Mouse (Mus musculus): ENCODE measurements around the gene Rhbdd2. TPM values are rescaled to one million over a fixed set of nuclear protein-coding genes. Genes with fewer than 3 reads are reported as not detected.

Rhbdd2 gene
- polyA plus RNA-seq, 2 experiments = 30.6 to 38.9 TPM

DNA sequence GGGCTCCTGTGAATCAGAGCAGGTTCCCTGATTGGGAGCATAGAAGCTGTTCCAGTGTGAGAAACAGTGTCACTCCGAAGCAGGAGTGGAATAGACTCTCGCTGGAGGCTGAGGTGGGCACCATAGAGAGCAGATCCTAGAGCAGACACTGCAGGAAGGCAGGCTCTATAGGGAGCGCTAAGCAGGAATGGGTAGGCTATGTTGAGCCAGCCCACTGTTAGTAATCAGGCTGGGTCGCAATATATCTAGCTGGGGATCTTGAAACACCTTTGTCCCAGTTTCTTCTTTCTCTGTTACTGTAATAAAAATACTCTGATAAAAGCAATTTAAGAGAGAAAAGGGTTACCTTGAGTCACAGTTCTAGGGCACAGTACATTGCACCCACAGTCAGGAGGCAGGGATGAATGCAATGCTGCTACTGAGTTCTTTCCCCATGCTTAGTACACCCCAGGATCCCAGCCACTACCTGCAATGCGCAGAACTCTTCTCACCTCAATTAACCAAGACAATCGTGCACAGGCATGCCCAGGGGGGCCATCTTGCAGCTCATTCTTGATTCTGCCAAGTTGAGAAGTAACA, 48.6 kb downstream of the Rhbdd2 start:
- TF ChIP-seq POLR2A (IDR thresholded peaks at IDR 0.05; ENCODE audit: borderline replicate concordance, extremely low read depth, insufficient read depth, insufficient read length) = no peak
- H3K27me3 ChIP-seq (ENCODE audit: control insufficient read depth, insufficient read depth, low read length) = no peaks in the 10 kb centered on the region
- H3K4me2 ChIP-seq (replicated peaks; ENCODE audit: low read depth, low read length, severe bottlenecking) = no peak overlapping the region
- no peak overlapping the region for H3K27ac ChIP-seq (replicated peaks; ENCODE audit: low read depth, low read length)
- ATAC-seq (ENCODE audit: low FRiP score, low read depth) (no peak), DNase-seq (ENCODE audit: low spot score) (no peak)
- no peaks in the 10 kb centered on the region for H3K36me3 ChIP-seq (ENCODE audit: control insufficient read depth, insufficient read depth, low read length)
- H3K4me1 ChIP-seq (ENCODE audit: control insufficient read depth, insufficient read depth, low read length) = no peaks in the 10 kb centered on the region
- H3K4me3 ChIP-seq (replicated peaks; ENCODE audit: low read length) = no peak overlapping the region
- 78% methylated on average over 6 of the region's 6 CpGs for WGBS
- no peak overlapping the region for H3K9ac ChIP-seq (ENCODE audit: low read depth, low read length, severe bottlenecking)
- no peaks in the 10 kb centered on the region for H3K9me3 ChIP-seq (ENCODE audit: control insufficient read depth, low read length)

DNA sequence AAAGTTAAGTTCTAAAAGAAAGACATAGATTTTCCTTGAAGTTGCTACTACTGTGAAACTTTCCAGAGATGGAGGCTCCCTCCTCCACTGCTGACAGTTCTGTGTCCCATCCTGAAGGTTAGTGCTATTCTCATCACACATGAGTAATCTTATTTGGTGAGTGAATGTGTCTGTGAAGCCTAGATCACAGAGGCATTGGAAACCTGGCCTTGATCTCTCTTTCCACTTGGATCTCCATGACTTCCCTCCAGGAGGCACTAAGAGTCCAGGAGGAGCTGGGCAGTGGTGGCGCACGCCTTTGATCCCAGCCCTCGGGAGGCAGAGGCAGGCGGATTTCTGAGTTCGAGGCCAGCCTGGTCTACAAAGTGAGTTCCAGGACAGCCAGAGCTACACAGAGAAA, 49.6 kb downstream of the Rhbdd2 start:
- Histone ChIP-seq H3K9me3 (ENCODE audit: control insufficient read depth, low read length) (no peaks in the 10 kb centered on the region), H3K27ac (replicated peaks; ENCODE audit: low read depth, low read length) (no peak overlapping the region), H3K4me3 (replicated peaks; ENCODE audit: low read length) (no peak overlapping the region), H3K4me2 (replicated peaks; ENCODE audit: low read depth, low read length, severe bottlenecking) (no peak overlapping the region), H3K4me1 (ENCODE audit: control insufficient read depth, insufficient read depth, low read length) (no peaks in the 10 kb centered on the region), H3K36me3 (ENCODE audit: control insufficient read depth, insufficient read depth, low read length) (no peaks in the 10 kb centered on the region), H3K27me3 (ENCODE audit: control insufficient read depth, insufficient read depth, low read length) (no peaks in the 10 kb centered on the region), H3K9ac (ENCODE audit: low read depth, low read length, severe bottlenecking) (no peak overlapping the region)
- 95% methylated on average over 5 of the region's 5 CpGs for WGBS
- DNase-seq (ENCODE audit: low spot score) (no peak), ATAC-seq (ENCODE audit: low FRiP score, low read depth) (no peak)
- TF ChIP-seq POLR2A (IDR thresholded peaks at IDR 0.05; ENCODE audit: borderline replicate concordance, extremely low read depth, insufficient read depth, insufficient read length) = no peak

GRCm38 (mm10) chr5:135682942-135683570, 50.6 kb downstream of the Rhbdd2 start:
- H3K9ac ChIP-seq (ENCODE audit: low read depth, low read length, severe bottlenecking) = no peak overlapping the region
- no peak overlapping the region for H3K4me3 ChIP-seq (replicated peaks; ENCODE audit: low read length)
- ATAC-seq (ENCODE audit: low FRiP score, low read depth) (no peak), DNase-seq (ENCODE audit: low spot score) (no peak)
- H3K4me1 ChIP-seq (ENCODE audit: control insufficient read depth, insufficient read depth, low read length) = no peaks in the 10 kb centered on the region
- no peak overlapping the region for H3K27ac ChIP-seq (replicated peaks; ENCODE audit: low read depth, low read length)
- H3K36me3 ChIP-seq (ENCODE audit: control insufficient read depth, insufficient read depth, low read length) = no peaks in the 10 kb centered on the region
- H3K27me3 ChIP-seq (ENCODE audit: control insufficient read depth, insufficient read depth, low read length) = no peaks in the 10 kb centered on the region
- TF ChIP-seq POLR2A (IDR thresholded peaks at IDR 0.05; ENCODE audit: borderline replicate concordance, extremely low read depth, insufficient read depth, insufficient read length) = no peak
- no peak overlapping the region for H3K4me2 ChIP-seq (replicated peaks; ENCODE audit: low read depth, low read length, severe bottlenecking)
- 89% methylated on average over 12 of the region's 12 CpGs for WGBS
- no peaks in the 10 kb centered on the region for H3K9me3 ChIP-seq (ENCODE audit: control insufficient read depth, low read length)

GRCm38 (mm10) chr5:135690401-135690800, 58.0 kb downstream of the Rhbdd2 start:
- no peaks in the 10 kb centered on the region for H3K36me3 ChIP-seq (ENCODE audit: control insufficient read depth, insufficient read depth, low read length)
- no peaks in the 10 kb centered on the region for H3K27me3 ChIP-seq (ENCODE audit: control insufficient read depth, insufficient read depth, low read length)
- no peak overlapping the region for H3K27ac ChIP-seq (replicated peaks; ENCODE audit: low read depth, low read length)
- peaks cover 18% of the 10 kb centered on the region for H3K4me1 ChIP-seq (ENCODE audit: control insufficient read depth, insufficient read depth, low read length)
- peak overlapping the region; percentile 94 for H3K4me2 ChIP-seq (replicated peaks; ENCODE audit: low read depth, low read length, severe bottlenecking)
- WGBS = 84% methylated on average over 5 of the region's 5 CpGs
- H3K9me3 ChIP-seq (ENCODE audit: control insufficient read depth, low read length) = no peaks in the 10 kb centered on the region
- no peak for TF ChIP-seq POLR2A (IDR thresholded peaks at IDR 0.05; ENCODE audit: borderline replicate concordance, extremely low read depth, insufficient read depth, insufficient read length)
- H3K9ac ChIP-seq (ENCODE audit: low read depth, low read length, severe bottlenecking) = peak overlapping the region; percentile 67; the same call in 1 of the 2 replicates
- no peak for DNase-seq (ENCODE audit: low spot score)
- H3K4me3 ChIP-seq (replicated peaks; ENCODE audit: low read length) = peak overlapping the region; percentile 65
- no peak for ATAC-seq (ENCODE audit: low FRiP score, low read depth)

DNA sequence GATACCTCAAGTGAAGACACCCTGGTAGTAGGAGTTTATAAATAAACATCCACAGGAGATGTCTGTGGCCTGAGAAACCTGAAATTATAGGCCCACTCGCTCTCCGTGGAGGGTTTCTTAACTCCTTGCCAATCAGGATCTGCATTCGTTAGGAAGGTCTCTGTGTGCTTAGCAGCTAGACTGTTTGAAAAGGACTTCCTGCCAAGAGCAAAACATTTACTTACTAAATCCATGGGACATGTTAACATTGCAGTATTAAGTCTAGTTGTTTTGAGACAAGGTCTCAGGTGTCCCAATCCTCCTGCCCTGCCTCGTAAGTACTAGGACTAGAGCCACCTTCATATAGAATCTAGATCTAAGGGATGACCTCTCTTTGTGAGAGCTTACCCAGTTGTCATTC, 58.8 kb downstream of the Rhbdd2 start:
- Histone ChIP-seq H3K27me3 (ENCODE audit: control insufficient read depth, insufficient read depth, low read length) (no peaks in the 10 kb centered on the region), H3K36me3 (ENCODE audit: control insufficient read depth, insufficient read depth, low read length) (no peaks in the 10 kb centered on the region), H3K27ac (replicated peaks; ENCODE audit: low read depth, low read length) (no peak overlapping the region), H3K4me2 (replicated peaks; ENCODE audit: low read depth, low read length, severe bottlenecking) (no peak overlapping the region), H3K9ac (ENCODE audit: low read depth, low read length, severe bottlenecking) (no peak overlapping the region), H3K9me3 (ENCODE audit: control insufficient read depth, low read length) (no peaks in the 10 kb centered on the region), H3K4me1 (ENCODE audit: control insufficient read depth, insufficient read depth, low read length) (peaks cover 20% of the 10 kb centered on the region), H3K4me3 (replicated peaks; ENCODE audit: low read length) (no peak overlapping the region)
- DNase-seq (ENCODE audit: low spot score) (no peak), ATAC-seq (ENCODE audit: low FRiP score, low read depth) (no peak)
- 86% methylated on average over 4 of the region's 4 CpGs for WGBS
- no peak for TF ChIP-seq POLR2A (IDR thresholded peaks at IDR 0.05; ENCODE audit: borderline replicate concordance, extremely low read depth, insufficient read depth, insufficient read length)
